Mouse (Mus musculus): ENCODE results near the gene Tent5b. TPM values are rescaled to one million over a fixed set of nuclear protein-coding genes. Genes with fewer than 3 reads are reported as not detected.

Gene Tent5b
- polyA plus RNA-seq, 1 experiment = 4.4 TPM

DNA sequence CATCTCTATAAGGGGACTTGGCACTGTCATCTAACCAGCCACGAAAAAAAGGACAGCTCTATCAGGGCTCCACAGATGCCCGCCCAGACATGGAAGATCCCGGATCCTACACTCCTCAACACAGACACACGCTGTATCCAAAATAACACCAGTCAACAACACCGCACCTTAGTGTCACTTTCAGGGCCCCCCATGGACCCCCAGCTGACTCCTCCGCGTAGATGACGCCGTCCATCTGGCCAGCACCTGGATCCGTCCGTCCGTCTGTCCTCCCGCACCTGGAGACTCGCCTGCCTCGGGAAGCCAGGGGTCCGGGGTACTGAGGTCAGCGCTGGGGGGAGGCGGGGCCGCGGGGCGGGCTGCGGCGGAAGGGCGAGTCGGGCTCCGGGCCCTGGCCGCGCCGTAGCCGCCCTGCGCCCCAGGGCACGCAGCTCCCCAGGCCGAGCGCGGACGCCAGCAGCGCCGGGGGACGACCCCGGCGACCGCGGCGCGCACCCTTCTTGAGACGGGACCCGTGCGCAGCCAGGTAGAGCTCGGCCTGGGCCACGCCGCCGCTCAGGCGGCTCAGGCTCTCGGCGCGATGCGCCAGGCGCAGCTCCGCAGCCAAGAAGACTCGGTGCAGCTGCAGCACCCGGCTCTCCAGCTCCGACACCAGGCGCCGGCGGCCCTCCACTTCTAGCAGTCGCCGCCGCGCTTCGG, 17.7 kb downstream of the Tent5b start:
- no peak for TF ChIP-seq MYOD1 (IDR thresholded peaks at IDR 0.05; ENCODE audit: control insufficient read depth, insufficient read length, low read depth)
- no peak for TF ChIP-seq USF1 (IDR thresholded peaks at IDR 0.05; ENCODE audit: low read depth)
- no peak for TF ChIP-seq MAX (IDR thresholded peaks at IDR 0.05)
- no peak for TF ChIP-seq FOSL1 (IDR thresholded peaks at IDR 0.05; ENCODE audit: insufficient read depth, low read length, poor library complexity, severe bottlenecking)
- no peak for TF ChIP-seq MYOG (IDR thresholded peaks at IDR 0.05; ENCODE audit: control insufficient read depth, extremely low read depth, insufficient read length)
- no peak for TF ChIP-seq CTCF (IDR thresholded peaks at IDR 0.05; ENCODE audit: control insufficient read depth, insufficient read depth, insufficient read length)
- TF ChIP-seq CEBPB (IDR thresholded peaks at IDR 0.05; ENCODE audit: low read depth) = no peak
- Histone ChIP-seq H3K27me3 (ENCODE audit: control insufficient read depth, insufficient read depth, insufficient read length) (peaks cover 43% of the 10 kb centered on the region), H3K4me3 (ENCODE audit: insufficient read depth, poor library complexity, severe bottlenecking) (peak overlapping the region; percentile 18), H3K79me3 (ENCODE audit: low read depth) (no peaks in the 10 kb centered on the region), H3K79me2 (ENCODE audit: control insufficient read depth, insufficient read depth) (no peaks in the 10 kb centered on the region), H3K36me3 (ENCODE audit: control insufficient read depth, insufficient read depth) (no peaks in the 10 kb centered on the region), H3ac (ENCODE audit: control insufficient read depth, insufficient read length, low read depth) (peak overlapping the region; percentile 60)

- H3K4me3 ChIP-seq (ENCODE audit: insufficient read depth, poor library complexity, severe bottlenecking) = peak within 1 kb of the TSS; percentile 18
- no peaks in the 10 kb centered on the region for H3K79me2 ChIP-seq (ENCODE audit: control insufficient read depth, insufficient read depth)
- H3ac ChIP-seq (ENCODE audit: control insufficient read depth, insufficient read length, low read depth) = peak within 1 kb of the TSS; percentile 60
- H3K27me3 ChIP-seq (ENCODE audit: control insufficient read depth, insufficient read depth, insufficient read length) = peaks cover 43% of the 10 kb centered on the region
- no peak for TF ChIP-seq FOSL1 (IDR thresholded peaks at IDR 0.05; ENCODE audit: insufficient read depth, low read length, poor library complexity, severe bottlenecking)
- TF ChIP-seq MAX (IDR thresholded peaks at IDR 0.05) = peak; percentile 64
- TF ChIP-seq MYOD1 (IDR thresholded peaks at IDR 0.05; ENCODE audit: control insufficient read depth, insufficient read length, low read depth) = no peak
- H3K79me3 ChIP-seq (ENCODE audit: low read depth) = no peaks in the 10 kb centered on the region
- no peaks in the 10 kb centered on the region for H3K36me3 ChIP-seq (ENCODE audit: control insufficient read depth, insufficient read depth)
Observed at GRCm38 (mm10) chr4:133498160-133498724, 18.3 kb downstream of the Tent5b start, which contains the start of gene Trnp1. Trnp1 (minus strand) TSS chr4:133498550.

DNA sequence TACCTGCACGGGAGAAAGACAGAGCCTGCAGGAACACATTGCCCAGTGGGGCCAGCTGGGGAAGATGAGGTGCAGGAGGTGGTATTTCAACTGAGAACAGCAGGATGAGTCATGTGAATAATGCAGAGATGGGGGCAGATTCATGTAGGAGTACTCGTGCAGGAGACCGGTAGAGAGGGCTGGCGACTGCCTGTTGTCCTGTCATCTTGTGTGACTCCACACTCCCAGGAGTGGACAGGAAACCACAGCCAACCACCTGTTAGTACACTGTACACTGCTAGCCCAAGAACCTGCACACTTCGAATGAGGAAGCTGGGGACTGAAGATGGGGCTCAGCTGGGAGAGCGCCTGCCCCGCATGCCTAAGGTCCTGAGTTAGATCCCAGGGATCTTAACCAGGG, 21.6 kb downstream of the Tent5b start:
- H3K79me3 ChIP-seq (ENCODE audit: low read depth) = no peaks in the 10 kb centered on the region
- H3K27me3 ChIP-seq (ENCODE audit: control insufficient read depth, insufficient read depth, insufficient read length) = peaks cover 46% of the 10 kb centered on the region
- no peaks in the 10 kb centered on the region for H3K79me2 ChIP-seq (ENCODE audit: control insufficient read depth, insufficient read depth)
- no peak for TF ChIP-seq CEBPB (IDR thresholded peaks at IDR 0.05; ENCODE audit: low read depth)
- no peak for TF ChIP-seq FOSL1 (IDR thresholded peaks at IDR 0.05; ENCODE audit: insufficient read depth, low read length, poor library complexity, severe bottlenecking)
- no peak for TF ChIP-seq MYOG (IDR thresholded peaks at IDR 0.05; ENCODE audit: control insufficient read depth, extremely low read depth, insufficient read length)
- no peak for TF ChIP-seq MAX (IDR thresholded peaks at IDR 0.05)
- TF ChIP-seq CTCF (IDR thresholded peaks at IDR 0.05; ENCODE audit: control insufficient read depth, insufficient read depth, insufficient read length) = no peak
- no peak for TF ChIP-seq USF1 (IDR thresholded peaks at IDR 0.05; ENCODE audit: low read depth)
- no peak for TF ChIP-seq MYOD1 (IDR thresholded peaks at IDR 0.05; ENCODE audit: control insufficient read depth, insufficient read length, low read depth)
- no peaks in the 10 kb centered on the region for H3K36me3 ChIP-seq (ENCODE audit: control insufficient read depth, insufficient read depth)
- H3K4me3 ChIP-seq (ENCODE audit: insufficient read depth, poor library complexity, severe bottlenecking) = no peak overlapping the region
- no peak overlapping the region for H3ac ChIP-seq (ENCODE audit: control insufficient read depth, insufficient read length, low read depth)

- no peak overlapping the region for H3K4me3 ChIP-seq (ENCODE audit: insufficient read depth, poor library complexity, severe bottlenecking)
- H3K36me3 ChIP-seq (ENCODE audit: control insufficient read depth, insufficient read depth) = no peaks in the 10 kb centered on the region
- no peaks in the 10 kb centered on the region for H3K79me3 ChIP-seq (ENCODE audit: low read depth)
- H3K79me2 ChIP-seq (ENCODE audit: control insufficient read depth, insufficient read depth) = no peaks in the 10 kb centered on the region
- TF ChIP-seq CTCF (IDR thresholded peaks at IDR 0.05; ENCODE audit: control insufficient read depth, insufficient read depth, insufficient read length) (no peak), MAX (IDR thresholded peaks at IDR 0.05) (no peak), MYOD1 (IDR thresholded peaks at IDR 0.05; ENCODE audit: control insufficient read depth, insufficient read length, low read depth) (no peak), FOSL1 (IDR thresholded peaks at IDR 0.05; ENCODE audit: insufficient read depth, low read length, poor library complexity, severe bottlenecking) (no peak), USF1 (IDR thresholded peaks at IDR 0.05; ENCODE audit: low read depth) (no peak), MYOG (IDR thresholded peaks at IDR 0.05; ENCODE audit: control insufficient read depth, extremely low read depth, insufficient read length) (no peak), CEBPB (IDR thresholded peaks at IDR 0.05; ENCODE audit: low read depth) (no peak)
- no peak overlapping the region for H3ac ChIP-seq (ENCODE audit: control insufficient read depth, insufficient read length, low read depth)
- H3K27me3 ChIP-seq (ENCODE audit: control insufficient read depth, insufficient read depth, insufficient read length) = peaks cover 25% of the 10 kb centered on the region
Observed at GRCm38 (mm10) chr4:133504300-133504699, 24.4 kb downstream of the Tent5b start.

GRCm38 (mm10) chr4:133504755-133505485, 25.0 kb downstream of the Tent5b start:
- no peaks in the 10 kb centered on the region for H3K36me3 ChIP-seq (ENCODE audit: control insufficient read depth, insufficient read depth)
- TF ChIP-seq MAX (IDR thresholded peaks at IDR 0.05) = no peak
- TF ChIP-seq FOSL1 (IDR thresholded peaks at IDR 0.05; ENCODE audit: insufficient read depth, low read length, poor library complexity, severe bottlenecking) = no peak
- TF ChIP-seq CEBPB (IDR thresholded peaks at IDR 0.05; ENCODE audit: low read depth) = no peak
- TF ChIP-seq USF1 (IDR thresholded peaks at IDR 0.05; ENCODE audit: low read depth) = no peak
- TF ChIP-seq CTCF (IDR thresholded peaks at IDR 0.05; ENCODE audit: control insufficient read depth, insufficient read depth, insufficient read length) = no peak
- H3K79me2 ChIP-seq (ENCODE audit: control insufficient read depth, insufficient read depth) = no peaks in the 10 kb centered on the region
- no peaks in the 10 kb centered on the region for H3K79me3 ChIP-seq (ENCODE audit: low read depth)
- peaks cover 20% of the 10 kb centered on the region for H3K27me3 ChIP-seq (ENCODE audit: control insufficient read depth, insufficient read depth, insufficient read length)
- no peak overlapping the region for H3ac ChIP-seq (ENCODE audit: control insufficient read depth, insufficient read length, low read depth)
- no peak overlapping the region for H3K4me3 ChIP-seq (ENCODE audit: insufficient read depth, poor library complexity, severe bottlenecking)

Data from C2C12 (cell line).